In genomic region chr9:87254903-87255695, GRCm38 (mm10) we compare ENCODE assay signal across 8 mouse cellular contexts. TPM values are rescaled to one million over a fixed set of nuclear protein-coding genes. Genes with fewer than 3 reads are reported as not detected.
DNase-seq lines count a peak whose midpoint lies in the region; ATAC-seq lines count a peak whose summit lies in the region.

Gene Cep162, minus strand, starts transcription at chr9:87255536.

- ATAC-seq in heart, embryonic 13.5 days (ENCODE audit: extremely low read depth, insufficient number of reproducible peaks, low FRiP score, low TSS enrichment), result peak; percentile 91
- peak; percentile 96 for ATAC-seq in liver, embryonic 12.5 days
- peak; percentile 97 for ATAC-seq in stomach, embryonic 15.5 days (ENCODE audit: insufficient read depth, low FRiP score, low read depth)

- under 1% methylated on average over 41 of the region's 41 CpGs for WGBS in heart, embryonic 13.5 days
- 2% methylated on average over 41 of the region's 41 CpGs for WGBS in liver, embryonic 12.5 days (ENCODE audit: insufficient replicate concordance)
- under 1% methylated on average over 41 of the region's 41 CpGs for WGBS in stomach, embryonic 15.5 days

- H3K4me1 ChIP-seq in brown adipose tissue, adult 24 weeks (ENCODE audit: control insufficient read depth, insufficient read depth, insufficient read length, low read length), result no peaks in the 10 kb centered on the region
- H3K4me1 ChIP-seq in heart, embryonic 13.5 days, result peaks cover 5% of the 10 kb centered on the region
- H3K4me1 ChIP-seq in liver, embryonic 12.5 days, result peaks cover 4% of the 10 kb centered on the region
- H3K4me1 ChIP-seq in stomach, embryonic 15.5 days, result no peaks in the 10 kb centered on the region

- no peaks in the 10 kb centered on the region for H3K27me3 ChIP-seq in heart, embryonic 13.5 days (replicated peaks)
- no peaks in the 10 kb centered on the region for H3K27me3 ChIP-seq in liver, embryonic 12.5 days (replicated peaks)
- H3K27me3 ChIP-seq in stomach, embryonic 15.5 days (replicated peaks), result no peaks in the 10 kb centered on the region

- H3K4me2 ChIP-seq in heart, embryonic 13.5 days, result peak within 1 kb of the TSS; percentile 90
- peak within 1 kb of the TSS; percentile 77 for H3K4me2 ChIP-seq in liver, embryonic 12.5 days
- peak within 1 kb of the TSS; percentile 64 for H3K4me2 ChIP-seq in stomach, embryonic 15.5 days

- DNase-seq in CD4-positive, CD25-positive, alpha-beta regulatory T cell, adult 2 months (ENCODE audit: low read depth, low spot score), result peak; percentile 90
- DNase-seq in fat pad, adult 2 months (ENCODE audit: extremely low read depth, low read depth, low spot score), result peak; percentile 25
- DNase-seq in kidney, postnatal 10 days, result peak; percentile 93
- peak; percentile 84 to 85 for DNase-seq in natural killer cell, adult 2 months (ENCODE audit: low spot score in 2 of 2)

- H3K4me3 ChIP-seq in brown adipose tissue, adult 24 weeks (ENCODE audit: insufficient read depth, low read depth, low read length), result peak within 1 kb of the TSS; percentile 81
- peak within 1 kb of the TSS; percentile 85 for H3K4me3 ChIP-seq in heart, embryonic 13.5 days
- peak within 1 kb of the TSS; percentile 79 for H3K4me3 ChIP-seq in liver, embryonic 12.5 days
- peak within 1 kb of the TSS; percentile 88 for H3K4me3 ChIP-seq in stomach, embryonic 15.5 days (replicated peaks)

- H3K9me3 ChIP-seq in heart, embryonic 13.5 days, result no peaks in the 10 kb centered on the region
- no peaks in the 10 kb centered on the region for H3K9me3 ChIP-seq in liver, embryonic 12.5 days (replicated peaks)
- H3K9me3 ChIP-seq in stomach, embryonic 15.5 days, result no peaks in the 10 kb centered on the region

- H3K9ac ChIP-seq in heart, embryonic 13.5 days, result peak within 1 kb of the TSS; percentile 88
- H3K9ac ChIP-seq in liver, embryonic 12.5 days, result peak within 1 kb of the TSS; percentile 76
- peak within 1 kb of the TSS; percentile 63 for H3K9ac ChIP-seq in stomach, embryonic 15.5 days

- peak within 1 kb of the TSS; percentile 24; the same call in 1 of the 2 replicates for H3K27ac ChIP-seq in brown adipose tissue, adult 24 weeks (replicated peaks; ENCODE audit: low read depth, low read length)
- peak within 1 kb of the TSS; percentile 48 for H3K27ac ChIP-seq in heart, embryonic 13.5 days (replicated peaks)
- peak within 1 kb of the TSS; percentile 75 for H3K27ac ChIP-seq in liver, embryonic 12.5 days
- peak within 1 kb of the TSS; percentile 78 for H3K27ac ChIP-seq in stomach, embryonic 15.5 days

- no peaks in the 10 kb centered on the region; the same call in 1 of the 2 replicates for H3K36me3 ChIP-seq in heart, embryonic 13.5 days
- no peaks in the 10 kb centered on the region for H3K36me3 ChIP-seq in liver, embryonic 12.5 days
- no peaks in the 10 kb centered on the region for H3K36me3 ChIP-seq in stomach, embryonic 15.5 days

RNA-seq across cellular contexts. Expression of gene Cep162, which starts in this region (rescaled TPM):
- polyA plus RNA-seq in brown adipose tissue, adult 24 weeks (2012; ENCODE audit: insufficient read depth, insufficient read length, missing spikeins), result 2.0 and 3.1 TPM in 2 replicates
- polyA plus RNA-seq in heart, embryonic 13.5 days (2015; fragmentation: Nextera tagmentation; extraction: Ambion mirVana), result 3.6 and 3.7 TPM in 2 replicates
- 3.2 and 3.8 TPM in 2 replicates for polyA plus RNA-seq in liver, embryonic 12.5 days (2016; fragmentation: Nextera tagmentation; extraction: Ambion mirVana)
- 5.5 and 6.2 TPM in 2 replicates for polyA plus RNA-seq in stomach, embryonic 15.5 days (2015; fragmentation: Nextera tagmentation; extraction: Ambion mirVana)

Comparison
In these comparisons a context has a peak if more than half of its experiments do, and no peak if none do; other contexts are left out.
1. Peak in every context shown above with its lines: DNase-seq, ATAC-seq, H3K4me3 ChIP-seq and H3K27ac ChIP-seq.
2. DNase-seq: peak in every context shown above with its lines; median percentile 93 in kidney, postnatal 10 days; 90 in CD4-positive, CD25-positive, alpha-beta regulatory T cell, adult 2 months; 84 in natural killer cell, adult 2 months; 25 in fat pad, adult 2 months.
3. H3K27ac ChIP-seq: peak in every context shown above with its lines; median percentile 78 in stomach, embryonic 15.5 days; 75 in liver, embryonic 12.5 days; 48 in heart, embryonic 13.5 days; 24 in brown adipose tissue, adult 24 weeks.